Mouse (Mus musculus) limb, embryonic 14.5 days (tissue): Measurements from ENCODE around the gene Gm5916. TPM values are rescaled to one million over a fixed set of nuclear protein-coding genes. Genes with fewer than 3 reads are reported as not detected.

Source experiments
- ATAC-seq: fragments of 200-750 bp; cut with Nextera tagmentation; 2 replicates; pipeline ENCODE4 v1.8.0; 2017; ENCODE audit warnings: low read depth, moderate number of reproducible peaks, moderate TSS enrichment; ENCODE audit not compliant: low FRiP score
- DNase-seq: peaks from one replicate; pipeline ENCODE4 v3.0.0-alpha.2; 2015; ENCODE audit warnings: low spot score
- H3K27ac ChIP-seq: fragments of 300-500 bp; sonication (generic); replicated peaks from 2 replicates; pipeline ENCODE4 v1.5.1; 2014; ENCODE audit warnings: low read depth, mild to moderate bottlenecking, low read length, moderate library complexity, mixed read lengths
- H3K27me3 ChIP-seq: fragments of 300-500 bp; sonication (generic); 2 replicates; pipeline ENCODE4 v1.6.1; 2014; ENCODE audit warnings: low read length, mixed read lengths; ENCODE audit not compliant: control insufficient read depth, insufficient read depth
- H3K36me3 ChIP-seq: fragments of 300-500 bp; sonication (generic); 2 replicates; pipeline ENCODE4 v1.6.1; 2014; ENCODE audit warnings: mild to moderate bottlenecking, low read length, moderate library complexity, mixed read lengths; ENCODE audit not compliant: control insufficient read depth, insufficient read depth
- H3K4me1 ChIP-seq: fragments of 300-500 bp; sonication (generic); 2 replicates; pipeline ENCODE4 v1.6.1; 2014; ENCODE audit warnings: antibody characterized with exemption, low read length, mixed read lengths; ENCODE audit not compliant: control insufficient read depth, insufficient read depth
- H3K4me2 ChIP-seq: fragments of 300-500 bp; sonication (generic); replicated peaks from 2 replicates; pipeline ENCODE4 v1.6.1; 2014; ENCODE audit warnings: low read depth, mild to moderate bottlenecking, low read length, moderate library complexity; ENCODE audit not compliant: severe bottlenecking
- H3K4me3 ChIP-seq: fragments of 300-500 bp; sonication (generic); replicated peaks from 2 replicates; pipeline ENCODE4 v1.5.1; 2014; ENCODE audit warnings: low read length
- H3K9ac ChIP-seq: fragments of 300-500 bp; sonication (generic); 2 replicates; pipeline ENCODE4 v1.6.1; 2014; ENCODE audit warnings: mild to moderate bottlenecking, low read depth, low read length, moderate library complexity; ENCODE audit not compliant: severe bottlenecking
- H3K9me3 ChIP-seq: fragments of 300-500 bp; sonication (generic); 2 replicates; pipeline ENCODE4 v1.6.1; 2016; ENCODE audit warnings: low read length; ENCODE audit not compliant: control insufficient read depth
- POLR2A ChIP-seq: fragments of 200-500 bp; IDR thresholded peaks from 2 replicates; pipeline ENCODE4 v1.8.0; 2012; ENCODE audit warnings: inconsistent platforms, mild to moderate bottlenecking, moderate library complexity, borderline replicate concordance; ENCODE audit not compliant: insufficient read depth, insufficient read length; ENCODE audit errors: extremely low read depth
- WGBS: fragments of 180-500 bp; shearing (Covaris S2); extraction: QIAGEN DNeasy Blood & Tissue Kit; methylation state at CpG from one replicate; pipeline ENCODE4 v1.1.7; 2014; 5-methylcytosine and 5-hydroxymethylcytosine counted together
- polyA plus RNA-seq, 2 experiments: library from polyadenylated mRNA; depleted of rRNA in 1 of 2; stranded (reverse) in 1 of 2; unstranded in 1 of 2; fragments of >200 nt; fragmentation: Nextera tagmentation in 1 of 2; extraction: Ambion mirVana in 1 of 2; gene quantifications; 2 replicates each; pipeline versions ENCODE4 v1.2.1 to v1.2.3; 2012 to 2014

Gm5916 gene
- polyA plus RNA-seq (2012; rRNA removed) (not detected in 2 replicates), polyA plus RNA-seq (2014; fragmentation: Nextera tagmentation; extraction: Ambion mirVana) (not detected in 2 replicates)

DNA sequence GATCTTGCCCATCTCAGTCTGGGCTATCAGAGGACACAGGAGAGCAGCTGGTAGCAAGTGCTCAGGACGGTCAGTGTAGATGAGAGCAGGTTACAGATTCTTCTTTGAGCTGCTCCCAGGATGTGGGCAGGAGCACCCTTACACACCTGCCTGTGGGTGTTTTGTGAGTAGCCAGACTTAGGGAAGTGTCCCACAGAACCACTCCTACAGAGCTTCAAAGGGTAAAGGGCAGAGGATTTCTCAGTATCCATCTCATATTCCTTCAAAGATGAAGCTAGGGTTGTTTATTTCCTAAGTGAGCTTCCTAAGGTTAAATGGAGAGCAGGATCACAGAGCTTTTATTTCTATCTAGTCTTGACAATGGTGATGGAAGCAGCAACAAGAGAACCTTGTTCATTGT lies at the start of gene Gm5916:
TSS of gene Gm5916 (minus strand) at position 101 of the 400 bp plus-strand sequence.
- 80% methylated on average over 1 of the region's 1 CpGs for WGBS

More for the DNA sequence above, at the start of gene Gm5916:
- Histone ChIP-seq H3K36me3 (no peaks in the 10 kb centered on the region), H3K4me2 (no peak within 1 kb of the TSS), H3K9me3 (no peaks in the 10 kb centered on the region), H3K27ac (no peak within 1 kb of the TSS), H3K4me3 (no peak within 1 kb of the TSS), H3K4me1 (no peaks in the 10 kb centered on the region), H3K27me3 (no peaks in the 10 kb centered on the region), H3K9ac (no peak within 1 kb of the TSS)
- TF ChIP-seq POLR2A: no peak
- ATAC-seq: no peak
- no peak for DNase-seq

Other genes with a start within 250 kb of the Gm5916 start
- gene 9230113P08Rik, start 220.4 kb downstream of the Gm5916 start, polyA plus RNA-seq (2012; rRNA removed): not detected in 2 replicates
- gene 9230113P08Rik, start 220.4 kb downstream of the Gm5916 start, polyA plus RNA-seq (2014; fragmentation: Nextera tagmentation; extraction: Ambion mirVana): not detected in 2 replicates